Mouse (Mus musculus): ENCODE measurements at regions not wholly inside any gene's neighbourhood (a gene's known extent, or its start where the extent isn't known, plus 50 kb on each side); places are given as distances from the start of the nearest gene placed in this dataset.
"Not testable (repeated sequence)": the region's sequence is repeated elsewhere in the genome, so short reads cannot be mapped to it uniquely, and the experiment has no call there.

DNA sequence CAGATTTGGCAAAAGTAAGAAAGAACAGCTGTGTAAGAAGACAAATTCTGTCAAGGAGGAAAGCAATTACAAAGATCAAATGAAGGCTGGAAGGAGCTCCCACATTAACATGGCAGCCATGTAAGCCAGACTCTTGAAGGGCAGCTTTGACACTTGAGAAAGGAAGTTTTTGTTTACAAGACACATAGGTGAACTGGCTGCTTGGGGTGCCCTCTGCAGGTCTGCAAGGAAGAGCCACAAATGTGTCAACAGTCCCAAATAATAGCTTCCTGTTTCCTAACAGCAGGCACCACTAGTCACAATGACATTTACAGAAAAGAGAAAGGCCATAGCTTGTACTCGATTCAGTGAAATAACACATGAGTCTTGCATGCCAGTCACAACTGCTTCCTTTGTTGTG, 256.6 kb upstream of the Olfr1507 start:
- TF ChIP-seq CTCF (conservative IDR thresholded peaks at IDR 0.05 in 1 of 2, IDR thresholded peaks at IDR 0.05 in 1 of 2; ENCODE audit: low read depth in 2 of 2, low read length in 2 of 2), result peak in 1 of 2 experiments; percentile 26; a peak in 1 of 4 replicates
- H3K4me1 ChIP-seq (ENCODE audit: control insufficient read depth in 1 of 2, insufficient read depth in 2 of 2); dilution Hi-C loops (cut with MboI; ENCODE audit: extremely low pct_ligation_motif_present, extremely low pct_unique_long_range_greater_than_20kb, low sequenced_read_pairs); H3K79me2 ChIP-seq (replicated peaks; ENCODE audit: control insufficient read depth, extremely low read depth, insufficient read depth, poor library complexity, severe bottlenecking); H3K36me3 ChIP-seq (replicated peaks in 1 of 2; ENCODE audit: control insufficient read depth in 1 of 2, insufficient read depth in 1 of 2, low read length in 1 of 2); H3K27ac ChIP-seq (ENCODE audit: insufficient read depth, low read depth); H3K9me3 ChIP-seq (replicated peaks; ENCODE audit: low read length); H3K27me3 ChIP-seq (replicated peaks); H3K4me3 ChIP-seq (replicated peaks in 1 of 3; ENCODE audit: low read depth in 2 of 3, low read length in 2 of 3, poor library complexity in 1 of 3); H3K9ac ChIP-seq (ENCODE audit: insufficient read depth, low read depth); H3K4me2 ChIP-seq (ENCODE audit: insufficient read depth, low read depth, poor library complexity, severe bottlenecking); in situ Hi-C loops (cut with MboI; ENCODE audit: low pct_ligation_motif_present, low pct_unique_long_range_greater_than_20kb, low sequenced_read_pairs): not testable (repeated sequence)
- DNase-seq (ENCODE audit: extremely low read depth), result peak; percentile 6

DNA sequence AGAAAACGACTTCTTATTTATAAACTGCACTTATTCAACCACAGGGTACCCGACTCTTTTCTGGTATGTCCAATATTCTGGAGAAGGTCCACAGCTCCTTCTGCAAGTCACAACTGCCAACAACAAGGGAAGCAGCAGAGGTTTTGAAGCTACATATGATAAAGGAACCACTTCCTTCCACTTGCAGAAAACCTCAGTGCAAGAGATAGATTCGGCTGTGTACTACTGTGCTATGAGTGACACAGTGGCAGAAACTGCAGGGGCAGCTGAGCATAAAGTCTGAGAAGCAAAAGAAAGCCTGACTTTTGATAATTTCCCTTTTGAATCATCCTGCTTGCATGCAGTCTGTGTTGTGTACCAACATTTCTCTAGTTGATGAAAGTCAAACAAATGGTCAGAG, 231.1 kb upstream of the Olfr1507 start:
- H3K79me2 ChIP-seq (replicated peaks; ENCODE audit: control insufficient read depth, extremely low read depth, insufficient read depth, poor library complexity, severe bottlenecking); dilution Hi-C loops (cut with MboI; ENCODE audit: extremely low pct_ligation_motif_present, extremely low pct_unique_long_range_greater_than_20kb, low sequenced_read_pairs); H3K36me3 ChIP-seq (replicated peaks in 1 of 2; ENCODE audit: control insufficient read depth in 1 of 2, insufficient read depth in 1 of 2, low read length in 1 of 2); H3K27ac ChIP-seq (ENCODE audit: insufficient read depth, low read depth); H3K9me3 ChIP-seq (replicated peaks; ENCODE audit: low read length); H3K27me3 ChIP-seq (replicated peaks); H3K4me2 ChIP-seq (ENCODE audit: insufficient read depth, low read depth, poor library complexity, severe bottlenecking); DNase-seq (ENCODE audit: extremely low read depth); in situ Hi-C loops (cut with MboI; ENCODE audit: low pct_ligation_motif_present, low pct_unique_long_range_greater_than_20kb, low sequenced_read_pairs); H3K4me3 ChIP-seq (replicated peaks in 1 of 3; ENCODE audit: low read depth in 2 of 3, low read length in 2 of 3, poor library complexity in 1 of 3); H3K9ac ChIP-seq (ENCODE audit: insufficient read depth, low read depth); H3K4me1 ChIP-seq (ENCODE audit: control insufficient read depth in 1 of 2, insufficient read depth in 2 of 2): not testable (repeated sequence)

DNA sequence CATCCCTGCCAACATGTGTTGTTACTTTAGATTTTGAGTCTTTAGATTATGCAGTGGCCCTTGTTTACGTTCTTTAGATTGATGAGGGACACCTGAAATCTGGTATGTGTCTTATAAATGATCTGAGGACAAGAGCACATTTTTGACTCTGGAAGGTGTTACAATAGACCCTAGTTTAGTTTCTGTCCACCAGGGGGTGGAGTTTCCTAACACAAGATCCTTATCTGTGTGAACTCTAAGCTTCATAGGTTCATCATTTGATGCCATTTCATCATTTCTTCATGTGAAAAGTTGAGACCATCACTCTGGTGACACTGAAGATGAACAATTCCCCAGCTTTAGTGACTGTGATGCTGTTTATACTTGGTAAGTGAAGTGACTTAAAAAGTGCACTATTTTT, 229.4 kb upstream of the Olfr1507 start:
- H3K27ac ChIP-seq (ENCODE audit: insufficient read depth, low read depth); DNase-seq (ENCODE audit: extremely low read depth); H3K4me2 ChIP-seq (ENCODE audit: insufficient read depth, low read depth, poor library complexity, severe bottlenecking); H3K27me3 ChIP-seq (replicated peaks); H3K36me3 ChIP-seq (replicated peaks in 1 of 2; ENCODE audit: control insufficient read depth in 1 of 2, insufficient read depth in 1 of 2, low read length in 1 of 2); H3K4me1 ChIP-seq (ENCODE audit: control insufficient read depth in 1 of 2, insufficient read depth in 2 of 2); H3K79me2 ChIP-seq (replicated peaks; ENCODE audit: control insufficient read depth, extremely low read depth, insufficient read depth, poor library complexity, severe bottlenecking); in situ Hi-C loops (cut with MboI; ENCODE audit: low pct_ligation_motif_present, low pct_unique_long_range_greater_than_20kb, low sequenced_read_pairs); H3K9ac ChIP-seq (ENCODE audit: insufficient read depth, low read depth); dilution Hi-C loops (cut with MboI; ENCODE audit: extremely low pct_ligation_motif_present, extremely low pct_unique_long_range_greater_than_20kb, low sequenced_read_pairs); H3K4me3 ChIP-seq (replicated peaks in 1 of 3; ENCODE audit: low read depth in 2 of 3, low read length in 2 of 3, poor library complexity in 1 of 3); H3K9me3 ChIP-seq (replicated peaks; ENCODE audit: low read length): not testable (repeated sequence)
- peak in 1 of 2 experiments; percentile 13; a peak in 2 of 4 replicates for TF ChIP-seq CTCF (conservative IDR thresholded peaks at IDR 0.05 in 1 of 2, IDR thresholded peaks at IDR 0.05 in 1 of 2; ENCODE audit: low read depth in 2 of 2, low read length in 2 of 2)

DNA sequence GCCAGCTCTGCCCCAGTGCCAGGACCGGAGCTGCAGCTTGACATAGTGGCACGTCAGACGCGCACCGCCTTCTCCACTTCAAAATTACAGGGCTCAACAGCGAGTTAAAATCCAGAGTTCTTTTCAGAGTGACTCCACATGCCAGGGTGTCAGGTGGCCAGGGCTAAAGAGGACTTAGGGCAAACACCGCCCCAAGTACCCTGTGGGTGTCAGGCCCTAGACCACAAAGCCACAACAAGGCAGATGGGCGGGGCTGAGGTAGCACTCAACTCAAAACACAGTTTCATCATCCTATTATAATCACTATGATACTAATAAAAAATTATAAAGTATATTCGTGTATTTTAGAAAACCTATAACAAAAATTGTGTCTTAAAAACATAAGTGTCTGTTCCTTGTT, 225.1 kb upstream of the Olfr1507 start:
- H3K9me3 ChIP-seq (replicated peaks; ENCODE audit: low read length), result no peaks in the 10 kb centered on the region
- H3K9ac ChIP-seq (ENCODE audit: insufficient read depth, low read depth), result no peak overlapping the region
- H3K36me3 ChIP-seq (replicated peaks in 1 of 2; ENCODE audit: control insufficient read depth in 1 of 2, insufficient read depth in 1 of 2, low read length in 1 of 2), result no peaks in the 10 kb centered on the region
- H3K4me1 ChIP-seq (ENCODE audit: control insufficient read depth in 1 of 2, insufficient read depth in 2 of 2), result peaks cover 3 to 5% of the 10 kb centered on the region in 2 experiments
- H3K27me3 ChIP-seq (replicated peaks), result no peaks in the 10 kb centered on the region
- no peak overlapping the region for H3K4me3 ChIP-seq (replicated peaks in 1 of 3; ENCODE audit: low read depth in 2 of 3, low read length in 2 of 3, poor library complexity in 1 of 3)
- no peak overlapping the region for H3K4me2 ChIP-seq (ENCODE audit: insufficient read depth, low read depth, poor library complexity, severe bottlenecking)
- TF ChIP-seq RAD21 (IDR thresholded peaks at IDR 0.05; ENCODE audit: low read depth, low read length), result no peak
- TF ChIP-seq RCOR1 (conservative IDR thresholded peaks at IDR 0.05; ENCODE audit: low read depth, low read length), result no peak
- TF ChIP-seq ETS1 (conservative IDR thresholded peaks at IDR 0.05; ENCODE audit: low read depth, low read length), result no peak
- TF ChIP-seq SIN3A (IDR thresholded peaks at IDR 0.05; ENCODE audit: low read length), result no peak
- TF ChIP-seq MYC (IDR thresholded peaks at IDR 0.05; ENCODE audit: low read depth, low read length), result no peak
- TF ChIP-seq ZNF384 (IDR thresholded peaks at IDR 0.05; ENCODE audit: low read depth, low read length), result no peak
- TF ChIP-seq CHD1 (IDR thresholded peaks at IDR 0.05; ENCODE audit: low read depth, low read length), result no peak
- TF ChIP-seq ZMIZ1 (IDR thresholded peaks at IDR 0.05; ENCODE audit: low read depth, low read length), result no peak
- no peak for TF ChIP-seq MEF2A (IDR thresholded peaks at IDR 0.05; ENCODE audit: borderline replicate concordance, low read depth, low read length)
- TF ChIP-seq USF2 (conservative IDR thresholded peaks at IDR 0.05; ENCODE audit: low read depth, low read length), result no peak
- no peak for TF ChIP-seq HCFC1 (IDR thresholded peaks at IDR 0.05; ENCODE audit: low read depth, low read length)
- no peak for TF ChIP-seq MAX (IDR thresholded peaks at IDR 0.05; ENCODE audit: low read length)
- TF ChIP-seq POLR2A (IDR thresholded peaks at IDR 0.05; ENCODE audit: low read depth, low read length), result no peak
- no peak for TF ChIP-seq CHD2 (IDR thresholded peaks at IDR 0.05; ENCODE audit: low read length)
- no peak for TF ChIP-seq NELFE (IDR thresholded peaks at IDR 0.05; ENCODE audit: low read depth, low read length)
- TF ChIP-seq BHLHE40 (IDR thresholded peaks at IDR 0.05; ENCODE audit: low read depth, low read length), result no peak
- no peak for TF ChIP-seq CTCF (conservative IDR thresholded peaks at IDR 0.05 in 1 of 2, IDR thresholded peaks at IDR 0.05 in 1 of 2; ENCODE audit: low read depth in 2 of 2, low read length in 2 of 2)
- no peak for TF ChIP-seq MAFK (IDR thresholded peaks at IDR 0.05; ENCODE audit: insufficient replicate concordance, low read length)
- dilution Hi-C loops (cut with MboI; ENCODE audit: extremely low pct_ligation_motif_present, extremely low pct_unique_long_range_greater_than_20kb, low sequenced_read_pairs), result no loop called here
- no peak overlapping the region for H3K27ac ChIP-seq (ENCODE audit: insufficient read depth, low read depth)
- no peaks in the 10 kb centered on the region for H3K79me2 ChIP-seq (replicated peaks; ENCODE audit: control insufficient read depth, extremely low read depth, insufficient read depth, poor library complexity, severe bottlenecking)
- in situ Hi-C loops (cut with MboI; ENCODE audit: low pct_ligation_motif_present, low pct_unique_long_range_greater_than_20kb, low sequenced_read_pairs), result no loop called here
- peak; percentile 35 for DNase-seq (ENCODE audit: extremely low read depth)
